Mouse (Mus musculus) neutrophil, adult 65 days (primary cell): ENCODE data around the gene Mettl7a3. TPM values are rescaled to one million over a fixed set of nuclear protein-coding genes. Genes with fewer than 3 reads are reported as not detected.

Experiments used
- total RNA-seq: library from RNA; stranded (reverse); gene quantifications from 2 replicates; pipeline ENCODE4 v1.2.4, GENCODE M21; 2023

Mettl7a3 gene
- not detected in 2 replicates for total RNA-seq

DNA sequence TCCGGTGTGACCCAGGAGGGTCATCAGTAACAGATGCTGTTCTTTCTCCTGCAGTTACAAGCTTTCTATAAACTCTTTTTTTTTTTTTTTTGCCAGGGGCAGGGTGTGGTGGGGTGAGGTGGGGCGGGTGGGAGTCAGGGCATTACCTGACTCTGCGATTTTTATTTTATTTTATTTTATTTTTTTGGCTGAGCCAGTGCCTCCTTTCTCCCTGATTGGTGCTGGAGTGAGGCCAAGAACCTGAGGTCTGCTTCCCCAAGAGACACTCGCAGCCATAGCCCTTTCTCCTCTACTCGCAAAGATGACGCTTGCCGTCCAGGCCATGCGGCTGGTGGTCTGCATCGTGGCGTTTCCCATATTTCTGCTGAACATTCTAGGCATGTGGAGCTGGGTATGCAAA is at the start of gene Mettl7a3:
TSS of gene Mettl7a3 (plus strand) at position 301 of the 400 bp plus-strand sequence.

DNA sequence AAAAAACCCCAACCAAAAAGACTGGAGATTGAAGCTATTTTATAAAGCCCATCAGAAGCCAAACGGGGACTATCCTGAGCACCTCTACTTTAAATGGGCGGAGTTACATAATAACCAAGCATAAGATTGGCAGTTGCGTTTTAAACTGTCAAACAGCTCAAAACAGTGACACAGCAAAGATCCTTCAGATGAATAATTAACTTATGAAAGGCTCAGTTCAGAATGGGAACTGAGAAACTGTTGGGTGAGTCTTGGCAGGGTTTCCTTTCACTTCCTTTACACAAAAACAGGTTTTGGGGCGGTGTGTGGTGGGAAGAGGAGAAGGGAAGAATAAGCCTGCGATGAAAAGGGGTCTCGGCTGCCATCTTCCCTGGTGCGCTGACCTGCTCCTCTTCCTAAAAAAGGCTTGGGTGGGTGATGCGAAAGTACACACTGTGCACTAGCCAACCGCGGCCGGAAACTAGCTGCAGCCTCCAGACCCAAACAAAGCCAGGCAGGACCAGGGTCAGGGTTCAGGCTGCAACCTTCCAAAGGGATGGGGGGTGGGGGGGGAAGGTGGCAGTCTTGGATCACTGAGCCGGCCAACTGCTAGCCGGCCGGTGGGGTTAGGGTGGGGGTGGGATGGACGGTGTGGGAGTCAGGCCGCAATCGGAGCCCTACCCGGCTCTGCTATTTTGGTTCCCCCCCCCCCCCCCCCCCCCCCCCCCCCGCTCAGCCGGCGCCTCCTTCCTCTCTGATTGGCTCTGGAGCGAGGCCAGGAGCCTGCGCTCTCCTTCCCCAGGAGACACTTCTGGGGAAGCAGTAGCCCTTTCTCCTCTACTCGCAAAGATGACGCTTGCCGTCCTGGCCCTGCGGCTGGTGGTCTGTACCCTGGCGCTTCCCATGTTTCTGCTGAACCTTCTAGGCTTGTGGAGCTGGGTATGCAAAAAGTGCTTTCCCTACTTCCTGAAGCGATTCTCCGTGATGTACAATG is 30.4 kb upstream of the Mettl7a3 start, which contains the start of gene Mettl7a1:
TSS of gene Mettl7a1 (plus strand) at position 122 of the 973 bp plus-strand sequence.

DNA sequence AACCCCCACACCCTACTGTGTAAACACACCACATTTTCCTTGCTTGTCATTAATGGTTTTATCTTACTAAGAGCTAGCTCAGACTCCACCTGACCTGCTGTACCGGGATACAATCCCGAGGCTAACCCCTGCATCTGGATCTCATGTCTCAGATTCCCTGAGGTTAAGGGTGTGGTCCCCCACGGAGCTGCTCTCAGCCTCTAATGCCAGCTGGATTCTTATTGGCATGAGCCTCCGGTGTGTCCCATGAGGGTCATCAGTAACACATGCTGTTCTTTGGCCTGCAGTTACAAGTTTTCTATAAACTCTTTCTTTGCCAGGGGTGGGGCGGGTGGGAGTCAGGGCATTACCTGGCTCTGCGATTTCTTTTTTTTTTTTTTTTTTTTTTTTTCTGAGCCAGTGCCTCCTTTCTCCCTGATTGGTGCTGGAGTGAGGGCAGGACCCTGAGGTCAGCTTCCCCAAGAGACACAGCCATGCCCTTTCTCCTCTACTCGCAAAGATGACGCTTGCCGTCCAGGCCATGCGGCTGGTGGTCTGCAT is 18.1 kb downstream of the Mettl7a3 start, which contains the start of the genes Methig1 and Mettl7a2:
TSS of gene Methig1 (plus strand) at position 439 of the 540 bp plus-strand sequence.
TSS of gene Mettl7a2 (plus strand) at position 490 of the 540 bp plus-strand sequence.

DNA sequence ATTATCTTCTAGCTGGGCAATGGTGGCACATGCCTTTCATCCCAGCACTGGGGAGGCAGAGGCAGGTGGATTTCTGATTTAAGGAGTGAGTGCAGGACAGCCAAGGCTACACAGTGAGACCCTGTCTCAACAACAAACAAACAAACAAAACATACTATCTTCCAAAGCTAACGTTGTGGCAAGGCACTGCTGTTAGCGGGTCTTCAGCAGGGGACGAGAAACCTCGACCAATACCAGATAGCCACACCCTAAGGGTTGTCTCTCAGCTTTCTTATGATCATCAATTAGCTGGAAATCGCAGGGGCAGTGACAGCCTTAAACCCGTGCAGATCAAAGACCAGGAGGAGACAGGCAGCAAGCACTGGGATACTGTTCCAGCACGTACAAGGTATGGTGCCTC is 29.5 kb downstream of the Mettl7a3 start, which contains the start of gene Higd1c:
TSS of gene Higd1c (plus strand) at position 301 of the 400 bp plus-strand sequence.

Other genes starting within 250 kb of the Mettl7a3 start
- gene Atf1, start 107.1 kb upstream of the Mettl7a3 start, total RNA-seq: 103 and 113 TPM in 2 replicates
- not detected in 2 replicates for gene Tmprss12, start 54.1 kb upstream of the Mettl7a3 start, total RNA-seq
- 24.9 and 30.9 TPM in 2 replicates for gene Mettl7a1, start 30.8 kb upstream of the Mettl7a3 start, total RNA-seq
- gene Methig1, start 18.2 kb downstream of the Mettl7a3 start, total RNA-seq: not detected in 2 replicates
- gene Mettl7a2, start 18.3 kb downstream of the Mettl7a3 start, total RNA-seq: 0.70 and 1.5 TPM in 2 replicates
- gene Higd1c, start 29.6 kb downstream of the Mettl7a3 start, total RNA-seq: not detected in 2 replicates
- gene Gm5475, start 87.2 kb downstream of the Mettl7a3 start, total RNA-seq: not detected in 2 replicates
- 6.9 and 11.2 TPM in 2 replicates for gene Slc11a2, start 90.1 kb downstream of the Mettl7a3 start, total RNA-seq
- 8.0 and 11.0 TPM in 2 replicates for gene Letmd1, start 134.1 kb downstream of the Mettl7a3 start, total RNA-seq
- 0.79 and 1.2 TPM in 2 replicates for gene Csrnp2, start 160.6 kb downstream of the Mettl7a3 start, total RNA-seq
- 1.4 and 2.0 TPM in 2 replicates for gene Tfcp2, start 217.1 kb downstream of the Mettl7a3 start, total RNA-seq